Mouse (Mus musculus): ENCODE measurements around the gene H2-DMb1.

H2-DMb1 gene

DNA sequence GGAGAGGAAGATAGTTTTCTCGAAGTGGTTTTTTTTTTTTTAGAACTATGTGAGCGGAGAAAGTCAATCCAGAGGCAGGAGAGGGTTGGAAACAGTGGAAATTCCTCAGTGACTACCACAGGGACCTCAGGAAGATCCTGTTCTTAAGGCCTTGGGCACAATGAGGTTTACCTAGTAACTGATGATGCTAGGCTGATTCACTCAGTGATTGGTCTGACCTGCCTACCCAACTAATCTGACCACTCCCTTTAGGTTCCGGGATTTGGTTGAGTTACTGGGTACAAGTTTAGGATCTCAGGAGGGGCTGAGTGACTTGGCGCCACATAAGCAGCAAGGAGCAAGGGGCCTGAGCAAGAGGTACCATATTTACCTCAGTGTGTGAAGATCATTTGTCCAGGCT is at the start of gene H2-DMb1:
H2-DMb1 (plus strand) TSS at position 150 of the 400 bp plus-strand sequence.
- DNase-seq (ENCODE audit: low read depth): peak; percentile 91

DNA sequence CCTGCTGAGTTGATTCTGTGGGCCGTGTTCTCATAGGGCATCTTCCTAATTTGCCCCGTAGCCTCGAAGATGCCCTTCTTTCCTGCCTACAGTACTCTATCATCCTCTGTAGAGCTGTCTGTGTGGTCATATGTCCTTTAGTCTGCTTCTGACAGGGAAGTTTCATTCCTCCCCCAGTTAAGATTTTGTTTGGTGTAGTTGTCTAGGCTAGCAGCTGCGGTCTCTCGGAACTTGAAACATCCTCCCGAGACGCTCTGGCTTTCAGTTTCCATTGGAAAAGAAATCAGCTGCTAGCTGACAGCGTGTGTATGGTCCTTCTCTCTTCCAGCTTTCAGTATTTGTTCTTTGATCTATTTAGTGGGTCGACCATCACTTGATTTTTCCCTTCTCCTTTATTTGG is 48.1 kb upstream of the H2-DMb1 start:
- DNase-seq (ENCODE audit: low read depth): no peak

GRCm38 (mm10) chr17:34106555-34106954 is 46.3 kb upstream of the H2-DMb1 start:
- no peak for DNase-seq (ENCODE audit: low read depth)

DNA sequence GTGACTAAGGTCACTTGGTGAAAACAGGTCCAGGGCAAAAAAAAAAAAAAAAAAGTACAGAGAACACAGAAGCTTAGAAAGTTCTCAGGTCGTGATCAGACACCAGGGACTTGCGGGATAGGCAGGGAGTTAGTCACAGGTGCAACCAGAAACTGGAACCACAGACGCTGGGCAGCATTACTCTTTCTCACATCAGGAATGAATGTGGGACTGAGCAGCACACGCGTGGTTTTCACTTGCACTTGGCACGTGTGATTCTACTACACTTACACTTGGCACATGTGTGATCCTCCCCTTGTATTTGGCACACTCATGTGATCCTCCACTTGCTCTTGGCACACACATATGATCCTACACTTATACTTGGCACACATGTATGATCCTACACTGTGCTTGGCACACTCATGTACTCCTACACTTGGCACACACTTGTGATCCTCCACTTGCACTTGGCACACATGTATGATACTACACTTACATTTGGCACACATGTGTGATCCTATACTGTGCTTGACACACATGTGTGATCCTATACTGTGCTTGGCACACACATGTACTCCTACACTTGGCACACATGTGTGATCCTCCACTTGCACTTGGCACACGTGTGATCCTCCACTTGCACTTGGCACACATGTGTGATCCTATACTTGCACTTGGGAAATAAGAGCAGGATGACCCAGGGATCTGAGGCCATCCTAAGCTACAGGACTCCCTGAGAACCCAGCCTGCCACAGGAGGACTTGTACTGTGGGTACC is 45.6 kb upstream of the H2-DMb1 start:
- DNase-seq (ENCODE audit: low read depth): no peak

GRCm38 (mm10) chr17:34108460-34108859 is 44.4 kb upstream of the H2-DMb1 start:
- no peak for DNase-seq (ENCODE audit: low read depth)

DNA sequence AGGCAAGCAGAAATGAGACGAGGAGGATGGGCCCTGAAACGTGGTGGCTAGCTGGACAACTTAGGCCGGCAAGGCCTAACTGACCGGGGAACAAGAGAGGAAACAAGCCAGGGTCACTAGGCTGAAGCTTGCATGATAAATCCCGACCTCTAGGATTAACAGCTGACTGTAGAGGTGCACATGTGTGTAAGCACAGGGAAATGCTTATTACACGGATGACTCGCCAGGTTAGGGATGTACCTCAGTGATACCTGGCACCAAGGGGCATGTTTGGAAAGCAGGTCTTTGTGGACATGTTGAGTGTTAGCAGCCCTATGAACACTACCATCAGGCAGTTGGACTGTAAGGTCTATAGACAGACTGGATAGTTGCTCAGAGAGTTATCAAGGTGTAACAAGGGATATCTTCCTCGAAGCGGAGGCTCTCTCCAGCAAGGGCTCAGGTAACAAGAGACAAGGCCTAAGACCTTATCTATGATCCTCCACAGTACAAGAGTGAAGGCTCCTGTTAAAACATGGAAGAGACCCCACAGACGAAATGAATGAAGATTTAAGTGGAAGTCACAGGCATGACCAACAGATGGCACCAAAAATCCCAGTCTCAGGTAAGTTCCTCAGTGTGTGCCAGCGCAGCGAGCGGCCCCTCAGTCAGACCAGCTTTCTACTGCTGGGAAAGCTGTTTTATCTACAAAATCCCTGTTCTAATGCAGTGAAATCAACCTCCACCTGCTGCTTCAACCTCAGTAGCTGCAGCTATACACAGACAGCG is 43.6 kb upstream of the H2-DMb1 start:
- peak; percentile 52 for DNase-seq (ENCODE audit: low read depth)

GRCm38 (mm10) chr17:34109806-34110195 is 43.1 kb upstream of the H2-DMb1 start:
- DNase-seq (ENCODE audit: low read depth): no peak

- DNase-seq (ENCODE audit: low read depth): no peak
Observed at GRCm38 (mm10) chr17:34110309-34110708, 42.6 kb upstream of the H2-DMb1 start.

- no peak for DNase-seq (ENCODE audit: low read depth)
Observed at GRCm38 (mm10) chr17:34114114-34114513, 38.8 kb upstream of the H2-DMb1 start.

DNA sequence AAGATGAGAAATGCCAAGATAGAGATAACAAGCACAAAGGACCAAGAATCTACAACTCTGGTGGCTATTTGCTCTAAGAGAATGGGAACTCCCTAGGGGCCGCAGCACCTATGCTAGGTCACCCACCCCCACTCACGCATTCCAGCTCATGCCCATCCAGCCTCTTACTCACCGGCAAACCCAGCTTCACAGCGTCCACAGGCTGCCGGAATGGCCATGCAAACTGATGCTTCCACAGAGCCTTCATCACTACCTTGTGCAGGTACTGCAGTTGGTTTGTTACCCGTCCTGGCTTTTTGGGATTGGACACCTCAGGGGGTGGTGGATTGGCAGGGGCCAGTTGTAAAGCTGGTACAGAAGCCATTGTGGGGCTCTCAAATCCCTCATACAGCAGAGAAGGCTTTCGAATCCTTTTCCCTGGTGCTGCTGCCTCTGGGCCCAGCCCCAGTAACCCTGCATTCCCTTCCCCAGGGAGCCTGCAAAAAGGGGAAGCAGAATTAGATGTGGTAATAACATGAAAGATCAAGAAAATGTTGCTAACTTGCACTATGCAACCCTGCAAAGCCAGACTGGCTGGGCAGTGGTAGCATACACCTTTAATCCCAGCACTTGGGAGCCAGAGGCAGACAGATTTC is 36.0 kb upstream of the H2-DMb1 start:
- peak; percentile 27 for DNase-seq (ENCODE audit: low read depth)

- DNase-seq (ENCODE audit: low read depth): peak; percentile 66
Observed at GRCm38 (mm10) chr17:34117421-34118112, 35.3 kb upstream of the H2-DMb1 start.

GRCm38 (mm10) chr17:34118113-34118872 is 34.6 kb upstream of the H2-DMb1 start:
- peak; percentile 57 for DNase-seq (ENCODE audit: low read depth)

DNA sequence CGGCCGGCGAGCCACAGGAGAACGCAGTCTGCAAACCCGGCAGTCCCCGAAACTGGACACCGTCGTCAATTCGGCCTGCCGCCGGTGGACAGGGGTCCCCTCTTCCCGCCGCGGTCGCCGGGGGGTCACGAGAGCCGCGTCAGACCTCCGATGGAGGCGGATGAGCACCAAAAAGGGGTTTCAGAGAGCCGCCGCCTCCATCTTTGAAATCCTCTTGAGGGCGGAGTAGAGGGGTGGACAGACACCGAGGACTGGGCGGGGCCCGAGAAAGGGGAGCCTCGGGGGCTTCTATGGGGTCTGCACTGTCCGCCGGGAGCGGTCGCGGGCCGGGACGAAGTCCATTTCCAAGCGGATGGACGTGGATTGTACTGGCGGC is 34.0 kb upstream of the H2-DMb1 start:
- no peak for DNase-seq (ENCODE audit: low read depth)

GRCm38 (mm10) chr17:34119249-34120179 is 33.4 kb upstream of the H2-DMb1 start, which contains the start of gene H2-DMa:
Gene H2-DMa, plus strand, starts transcription at chr17:34119541.
- DNase-seq (ENCODE audit: low read depth): peak; percentile 100

GRCm38 (mm10) chr17:34120180-34120723 is 32.6 kb upstream of the H2-DMb1 start:
- DNase-seq (ENCODE audit: low read depth): peak; percentile 98

DNA sequence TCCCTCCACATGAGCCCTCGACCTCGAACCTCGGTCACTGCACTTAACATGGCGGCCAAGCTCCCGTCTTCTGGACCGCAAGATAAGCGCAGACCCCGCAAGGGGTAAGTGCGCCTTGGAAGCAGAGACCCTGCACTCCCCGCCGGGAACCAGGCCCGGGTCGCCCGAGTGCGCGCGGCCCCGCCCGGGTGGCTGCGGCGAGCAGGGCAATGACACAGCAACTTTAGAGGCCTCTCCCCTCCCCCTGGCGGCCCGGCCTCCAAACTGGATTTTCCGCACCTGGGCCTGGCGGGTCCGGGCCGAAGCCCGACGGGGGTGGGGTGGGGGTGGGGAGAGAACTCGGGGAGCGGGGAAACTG is 32.1 kb upstream of the H2-DMb1 start:
- no peak for DNase-seq (ENCODE audit: low read depth)

DNA sequence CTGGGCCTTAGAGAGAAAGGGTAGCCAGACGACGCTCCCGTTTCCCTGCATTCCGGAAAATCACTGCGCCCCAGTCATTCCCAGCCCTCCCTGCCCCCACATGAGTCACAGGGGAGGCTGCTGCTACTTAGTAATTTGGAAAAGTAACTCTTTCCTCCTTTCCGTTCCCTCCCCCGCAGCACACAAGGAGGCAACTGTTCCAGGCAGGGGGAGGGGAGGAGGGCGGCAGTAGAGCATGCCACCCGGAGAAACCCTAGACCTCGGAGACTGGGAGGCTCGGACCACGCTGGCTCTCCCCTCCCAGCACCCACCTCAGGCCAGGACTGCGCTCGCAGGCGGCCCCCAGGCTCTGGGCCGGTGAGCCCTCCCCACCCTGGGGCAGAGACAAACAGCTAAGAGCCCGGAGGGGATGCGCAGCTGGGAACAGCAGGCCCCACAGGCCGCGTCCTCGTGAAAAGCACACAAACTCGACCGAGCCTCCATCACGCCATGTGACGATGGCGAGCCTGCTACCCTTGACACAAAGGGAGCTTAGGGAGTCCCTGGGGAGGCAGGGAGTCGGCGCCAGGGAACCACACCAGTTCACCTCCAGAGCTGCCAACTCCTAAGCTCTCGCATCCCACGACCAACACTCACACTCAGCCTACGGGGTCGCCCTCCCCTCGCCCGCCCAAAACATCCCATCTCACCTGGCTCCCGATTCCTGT is 31.5 kb upstream of the H2-DMb1 start:
- DNase-seq (ENCODE audit: low read depth): peak; percentile 99

DNA sequence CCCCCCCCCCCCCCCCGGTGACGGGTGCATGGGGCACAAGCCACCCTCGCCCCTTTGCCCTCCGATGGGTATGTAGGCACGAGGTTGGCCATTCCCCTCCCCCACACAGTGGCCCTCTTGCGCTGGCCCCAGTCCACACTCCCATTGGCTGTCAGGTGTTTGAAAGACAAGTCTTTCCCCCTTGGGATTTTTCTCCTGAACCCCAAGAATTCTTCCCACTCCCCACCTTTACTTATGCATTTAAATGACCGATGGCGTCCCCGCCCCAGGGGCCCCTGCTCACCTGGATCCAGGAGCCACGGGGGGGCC is 31.0 kb upstream of the H2-DMb1 start:
- DNase-seq (ENCODE audit: low read depth): peak; percentile 82

GRCm38 (mm10) chr17:34122188-34122984 is 30.5 kb upstream of the H2-DMb1 start, which contains the start of gene Brd2:
Gene Brd2, minus strand, starts transcription at chr17:34122634.
- DNase-seq (ENCODE audit: low read depth): peak; percentile 99

Data from NIH3T3 (cell line).